Mouse (Mus musculus): Measurements from ENCODE around the gene Sipa1l2.

DNA sequence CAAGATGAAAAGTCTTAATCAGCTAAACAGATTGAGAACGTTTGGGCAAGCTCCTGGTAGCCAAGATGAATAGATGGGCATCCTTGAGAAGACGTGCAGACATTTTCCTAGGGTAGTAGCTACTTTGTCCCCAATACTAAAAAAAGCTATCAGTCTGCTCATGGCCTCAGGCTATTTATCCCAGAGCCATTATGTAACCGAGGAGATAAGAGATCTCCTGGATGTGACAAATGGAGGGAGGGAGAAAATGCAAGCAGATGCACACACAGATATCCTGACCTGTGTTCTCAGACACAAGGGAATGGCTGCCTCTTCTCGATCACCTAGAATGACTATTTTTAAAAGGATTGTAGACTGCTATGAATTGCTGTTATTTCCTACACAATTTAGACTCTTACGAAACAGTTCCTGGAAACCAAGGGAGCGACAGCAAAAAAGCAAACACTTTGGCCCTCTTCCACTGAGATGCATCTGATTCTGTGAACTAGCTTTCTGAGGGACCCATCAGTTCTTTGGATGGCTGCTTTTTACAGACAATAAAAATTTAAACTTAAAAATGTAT, 76.3 kb downstream of the Sipa1l2 start:
- TF ChIP-seq CTCF (IDR thresholded peaks at IDR 0.05; ENCODE audit: low read depth, low read length) = no peak
- TF ChIP-seq GATA1 (IDR thresholded peaks at IDR 0.05; ENCODE audit: borderline replicate concordance, low read length) = no peak
- no peak for TF ChIP-seq POLR2AphosphoS5 (IDR thresholded peaks at IDR 0.05; ENCODE audit: insufficient replicate concordance, low read depth, low read length)
- no peak for TF ChIP-seq TAL1 (conservative IDR thresholded peaks at IDR 0.05; ENCODE audit: low read depth, low read length)
